In genomic region chr1:87855522-87855921, GRCm38 (mm10) we compare ENCODE assay signal across 10 mouse cellular contexts. TPM values are rescaled to one million over a fixed set of nuclear protein-coding genes. Genes with fewer than 3 reads are reported as not detected.
A peak's percentile ranks its signal among the peaks of the same experiment; 100 is the strongest.
DNase-seq lines count a peak whose midpoint lies in the region; ATAC-seq lines count a peak whose summit lies in the region.
"Had no signal": no experiment of that assay in that cellular context is flagged by ENCODE, and none has a peak within 500 bp of the region (broad histone marks: within the 10 kb centered on the region; RNA-seq: fewer than 3 reads in every experiment).

No protein-coding gene starts in this region.

- H3K9me3 ChIP-seq in hindbrain, embryonic 15.5 days: no peaks in the 10 kb centered on the region
- no peaks in the 10 kb centered on the region for H3K9me3 ChIP-seq in hindbrain, embryonic 16.5 days (ENCODE audit: control insufficient read depth, low read length)
- H3K9me3 ChIP-seq in midbrain, embryonic 14.5 days (ENCODE audit: control insufficient read depth, low read length): no peaks in the 10 kb centered on the region
- H3K9me3 ChIP-seq in midbrain, embryonic 15.5 days: no peaks in the 10 kb centered on the region
- H3K9me3 ChIP-seq in liver, embryonic 13.5 days (replicated peaks): no peaks in the 10 kb centered on the region
- H3K9me3 ChIP-seq: hindbrain, embryonic 10.5 days; limb, embryonic 12.5 days had no signal

- H3K4me3 ChIP-seq in hindbrain, embryonic 15.5 days: no peak overlapping the region
- H3K4me3 ChIP-seq in hindbrain, embryonic 16.5 days (ENCODE audit: low read length): no peak overlapping the region
- no peak overlapping the region for H3K4me3 ChIP-seq in midbrain, embryonic 14.5 days (replicated peaks; ENCODE audit: low read depth, low read length)
- H3K4me3 ChIP-seq in midbrain, embryonic 15.5 days: no peak overlapping the region
- H3K4me3 ChIP-seq in liver, embryonic 13.5 days (replicated peaks): no peak overlapping the region

- no peak for ATAC-seq in hindbrain, embryonic 15.5 days (ENCODE audit: low FRiP score, low read depth)
- no peak for ATAC-seq in hindbrain, embryonic 16.5 days
- ATAC-seq in midbrain, embryonic 14.5 days (ENCODE audit: low FRiP score, low TSS enrichment): no peak
- no peak for ATAC-seq in midbrain, embryonic 15.5 days (replicated peaks)
- no peak for ATAC-seq in liver, embryonic 13.5 days (ENCODE audit: low read depth)

- peak overlapping the region; percentile 94; the same call in 1 of the 2 replicates for H3K4me2 ChIP-seq in hindbrain, embryonic 15.5 days
- no peak overlapping the region for H3K4me2 ChIP-seq in hindbrain, embryonic 16.5 days (ENCODE audit: low read length)
- H3K4me2 ChIP-seq in midbrain, embryonic 14.5 days (ENCODE audit: low read length): 0 out of 2 replicates have a peak overlapping the region, but pooled peaks have one; percentile 93
- H3K4me2 ChIP-seq in midbrain, embryonic 15.5 days: no peak overlapping the region
- H3K4me2 ChIP-seq in liver, embryonic 13.5 days: peak overlapping the region; percentile 98

- peaks cover 31% of the 10 kb centered on the region for H3K4me1 ChIP-seq in hindbrain, embryonic 15.5 days (replicated peaks)
- peaks cover 22% of the 10 kb centered on the region for H3K4me1 ChIP-seq in hindbrain, embryonic 16.5 days (ENCODE audit: control insufficient read depth, insufficient read depth, low read depth, low read length)
- H3K4me1 ChIP-seq in midbrain, embryonic 14.5 days (ENCODE audit: control insufficient read depth, insufficient read depth, low read length): peaks cover 15% of the 10 kb centered on the region
- peaks cover 22% of the 10 kb centered on the region for H3K4me1 ChIP-seq in midbrain, embryonic 15.5 days
- H3K4me1 ChIP-seq in liver, embryonic 13.5 days (replicated peaks): peaks cover 66% of the 10 kb centered on the region

- no peaks in the 10 kb centered on the region for H3K27me3 ChIP-seq in hindbrain, embryonic 15.5 days
- no peaks in the 10 kb centered on the region for H3K27me3 ChIP-seq in hindbrain, embryonic 16.5 days (replicated peaks; ENCODE audit: control insufficient read depth, insufficient read depth, low read length)
- H3K27me3 ChIP-seq in midbrain, embryonic 14.5 days (ENCODE audit: control insufficient read depth, insufficient read depth, low read length): no peaks in the 10 kb centered on the region
- H3K27me3 ChIP-seq in midbrain, embryonic 15.5 days (replicated peaks): no peaks in the 10 kb centered on the region
- H3K27me3 ChIP-seq in liver, embryonic 13.5 days: no peaks in the 10 kb centered on the region
- no peaks in the 10 kb centered on the region for H3K27me3 ChIP-seq in splenic B cell, adult 2 months (ENCODE audit: control insufficient read depth, insufficient read depth, low read length, poor library complexity, severe bottlenecking)
- H3K27me3 ChIP-seq: limb, embryonic 12.5 days had no signal

- 90% methylated on average over 1 of the region's 1 CpGs for WGBS in hindbrain, embryonic 15.5 days
- WGBS in hindbrain, embryonic 16.5 days: 88% methylated on average over 1 of the region's 1 CpGs
- whole genome bisulfite sequencing in midbrain, embryonic 14.5 days: 87% methylated on average over 1 of the region's 1 CpGs
- WGBS in midbrain, embryonic 15.5 days: 80% methylated on average over 1 of the region's 1 CpGs
- 61% methylated on average over 1 of the region's 1 CpGs for WGBS in liver, embryonic 13.5 days (ENCODE audit: insufficient replicate concordance)

- H3K36me3 ChIP-seq in hindbrain, embryonic 15.5 days: no peaks in the 10 kb centered on the region
- H3K36me3 ChIP-seq in hindbrain, embryonic 16.5 days (ENCODE audit: control insufficient read depth, insufficient read depth, low read length): no peaks in the 10 kb centered on the region
- no peaks in the 10 kb centered on the region for H3K36me3 ChIP-seq in midbrain, embryonic 14.5 days (ENCODE audit: control insufficient read depth, insufficient read depth, low read length)
- no peaks in the 10 kb centered on the region for H3K36me3 ChIP-seq in midbrain, embryonic 15.5 days (replicated peaks)
- H3K36me3 ChIP-seq in liver, embryonic 13.5 days: no peaks in the 10 kb centered on the region
- H3K36me3 ChIP-seq in splenic B cell, adult 2 months (ENCODE audit: control insufficient read depth, insufficient read depth, low read length, poor library complexity, severe bottlenecking): peaks cover 2% of the 10 kb centered on the region
- H3K36me3 ChIP-seq: hindbrain, embryonic 10.5 days; limb, embryonic 12.5 days had no signal

- no peak overlapping the region for H3K9ac ChIP-seq in hindbrain, embryonic 15.5 days
- no peak overlapping the region for H3K9ac ChIP-seq in hindbrain, embryonic 16.5 days (ENCODE audit: low read depth, low read length)
- no peak overlapping the region for H3K9ac ChIP-seq in midbrain, embryonic 14.5 days (replicated peaks; ENCODE audit: low read length)
- H3K9ac ChIP-seq in midbrain, embryonic 15.5 days: no peak overlapping the region
- H3K9ac ChIP-seq in liver, embryonic 13.5 days: no peak overlapping the region

- DNase-seq in midbrain, embryonic 14.5 days: no peak
- DNase-seq in liver, embryonic 13.5 days: no peak
- peak; percentile 19 for DNase-seq in splenic B cell, adult 2 months (ENCODE audit: low read depth, low spot score)
- DNase-seq in cerebellum, adult 9-11 months: no peak
- DNase-seq: layer of hippocampus, adult 9-11 months had no signal

- no peak overlapping the region for H3K27ac ChIP-seq in hindbrain, embryonic 15.5 days (replicated peaks)
- no peak overlapping the region for H3K27ac ChIP-seq in hindbrain, embryonic 16.5 days (ENCODE audit: low read depth, low read length)
- no peak overlapping the region for H3K27ac ChIP-seq in midbrain, embryonic 14.5 days (replicated peaks; ENCODE audit: low read depth, low read length)
- H3K27ac ChIP-seq in midbrain, embryonic 15.5 days: no peak overlapping the region
- no peak overlapping the region for H3K27ac ChIP-seq in liver, embryonic 13.5 days
- H3K27ac ChIP-seq: hindbrain, embryonic 10.5 days; limb, embryonic 12.5 days had no signal

RNA-seq across cellular contexts. Expression of gene Dgkd, which starts 2.4 kb away (rescaled TPM):
- polyA plus RNA-seq in hindbrain, embryonic 15.5 days (2015; fragmentation: Nextera tagmentation; extraction: Ambion mirVana): 44.0 and 47.6 TPM in 2 replicates
- polyA plus RNA-seq in hindbrain, embryonic 16.5 days (2015; fragmentation: Nextera tagmentation; extraction: Ambion mirVana): 40.4 and 42.8 TPM in 2 replicates
- 48.0 and 50.2 TPM in 2 replicates for polyA plus RNA-seq in midbrain, embryonic 14.5 days (2014; fragmentation: Nextera tagmentation; extraction: Ambion mirVana)
- polyA plus RNA-seq in midbrain, embryonic 15.5 days (2015; fragmentation: Nextera tagmentation; extraction: Ambion mirVana): 49.6 and 52.8 TPM in 2 replicates
- 10.9 and 15.1 TPM in 2 replicates for polyA plus RNA-seq in liver, embryonic 13.5 days (2015; fragmentation: Nextera tagmentation; extraction: Ambion mirVana)

RNA-seq across cellular contexts. Expression of gene Sag, which starts 52.0 kb away (rescaled TPM):
- 1.7 and 2.3 TPM in 2 replicates for polyA plus RNA-seq in hindbrain, embryonic 15.5 days (2015; fragmentation: Nextera tagmentation; extraction: Ambion mirVana)
- 1.7 TPM in 2 replicates for polyA plus RNA-seq in hindbrain, embryonic 16.5 days (2015; fragmentation: Nextera tagmentation; extraction: Ambion mirVana)
- polyA plus RNA-seq in midbrain, embryonic 14.5 days (2014; fragmentation: Nextera tagmentation; extraction: Ambion mirVana): 2.1 and 3.0 TPM in 2 replicates
- polyA plus RNA-seq in midbrain, embryonic 15.5 days (2015; fragmentation: Nextera tagmentation; extraction: Ambion mirVana): 2.7 and 3.0 TPM in 2 replicates
- 0.83 and 0.92 TPM in 2 replicates for polyA plus RNA-seq in liver, embryonic 13.5 days (2015; fragmentation: Nextera tagmentation; extraction: Ambion mirVana)

Comparison
In these comparisons a context has a peak if more than half of its experiments do, and no peak if none do; other contexts are left out.
1. H3K4me2 ChIP-seq: peak in hindbrain, embryonic 15.5 days (single experiment), midbrain, embryonic 14.5 days (single experiment) and liver, embryonic 13.5 days (single experiment); none in hindbrain, embryonic 16.5 days (single experiment) and midbrain, embryonic 15.5 days (single experiment).